Mouse (Mus musculus) ovary, postnatal 36 days (tissue): ENCODE measurements around the gene Yipf1.
A peak's percentile ranks its signal among the peaks of the same experiment; 100 is the strongest.
"Not testable (repeated sequence)": the region's sequence is repeated elsewhere in the genome, so short reads cannot be mapped to it uniquely, and the experiment has no call there.

Experiments
- DNase-seq: peaks from one replicate; pipeline ENCODE4 v3.0.0; 2022; ENCODE audit warnings: low spot score, mixed read lengths

The Yipf1 gene

DNA sequence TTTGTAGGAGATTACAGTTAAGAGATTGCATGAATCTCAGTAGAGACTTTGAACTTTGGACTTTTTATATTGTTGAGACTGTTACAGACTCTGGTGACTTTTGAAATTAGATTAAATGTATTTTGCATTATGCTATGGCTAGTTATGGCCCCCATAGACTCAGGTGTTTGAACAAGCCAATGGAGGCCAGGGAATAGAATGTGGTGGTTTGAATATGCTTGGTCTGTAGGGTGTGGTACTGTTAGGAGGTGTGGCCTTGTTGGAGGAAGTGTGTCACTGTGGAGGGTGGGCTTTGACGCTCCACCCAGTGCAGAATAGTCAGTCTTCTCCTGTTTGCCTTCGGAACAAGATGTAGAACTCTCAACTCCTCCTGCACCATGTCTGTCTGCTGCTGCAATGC is 8.9 kb downstream of the Yipf1 start:
- DNase-seq = no peak

DNA sequence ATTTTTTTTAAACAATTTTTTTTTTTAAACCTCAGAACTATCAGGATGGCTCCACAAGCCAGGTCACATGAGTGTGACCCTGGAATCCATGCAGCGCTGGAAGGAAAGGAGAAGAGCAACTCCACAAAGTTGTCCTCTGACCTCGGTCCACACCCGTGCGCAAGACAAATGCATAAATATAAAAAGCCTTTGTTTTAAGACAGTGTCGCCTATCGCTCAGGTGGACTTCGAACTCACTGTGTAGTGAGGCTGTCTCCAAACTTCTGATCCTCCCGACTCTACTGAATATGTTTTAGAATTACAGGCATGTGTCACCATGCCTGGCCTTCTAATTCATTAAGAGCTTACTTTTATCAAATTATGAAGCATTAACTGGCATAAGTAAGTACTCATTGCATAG is 14.4 kb downstream of the Yipf1 start:
- no peak for DNase-seq

DNA sequence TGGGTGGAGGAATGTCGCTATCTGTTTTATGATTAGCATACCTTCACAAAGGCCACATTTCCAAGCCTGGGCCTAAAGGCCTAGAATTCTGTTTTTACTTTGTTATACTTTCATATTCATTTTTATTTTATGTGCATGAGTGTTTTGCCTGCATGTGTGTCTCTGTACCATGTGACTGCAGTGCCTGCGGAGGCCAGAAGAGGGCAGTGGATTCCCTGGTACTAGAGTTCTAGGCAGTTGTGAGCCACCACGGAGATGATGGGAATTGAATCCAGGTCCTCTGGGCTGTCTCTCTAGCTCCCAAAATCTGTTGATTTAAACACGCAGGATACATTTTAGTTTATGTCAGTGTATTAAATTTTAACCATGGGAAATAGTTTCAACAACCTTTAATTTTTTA is 19.4 kb downstream of the Yipf1 start:
- no peak for DNase-seq

DNA sequence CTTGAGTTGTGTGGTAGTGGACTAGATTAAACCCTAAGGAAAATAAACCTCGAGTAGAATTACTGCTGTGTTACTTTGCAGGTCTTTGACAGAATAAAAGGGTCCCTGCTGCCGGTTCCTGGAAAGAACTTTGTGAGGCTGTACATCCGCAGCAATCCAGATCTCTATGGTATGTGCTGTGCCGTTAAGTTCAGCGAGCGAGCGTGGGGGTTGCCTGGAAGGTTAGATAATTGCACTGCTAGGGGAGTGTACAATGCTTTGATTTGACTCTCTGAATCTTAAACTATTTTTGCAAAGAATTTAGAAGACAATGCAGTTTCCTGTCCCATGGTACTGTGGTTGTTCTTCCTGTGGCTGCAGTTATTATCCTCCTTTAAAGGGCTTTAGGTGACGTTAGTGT is 22.2 kb downstream of the Yipf1 start:
- DNase-seq = no peak

DNA sequence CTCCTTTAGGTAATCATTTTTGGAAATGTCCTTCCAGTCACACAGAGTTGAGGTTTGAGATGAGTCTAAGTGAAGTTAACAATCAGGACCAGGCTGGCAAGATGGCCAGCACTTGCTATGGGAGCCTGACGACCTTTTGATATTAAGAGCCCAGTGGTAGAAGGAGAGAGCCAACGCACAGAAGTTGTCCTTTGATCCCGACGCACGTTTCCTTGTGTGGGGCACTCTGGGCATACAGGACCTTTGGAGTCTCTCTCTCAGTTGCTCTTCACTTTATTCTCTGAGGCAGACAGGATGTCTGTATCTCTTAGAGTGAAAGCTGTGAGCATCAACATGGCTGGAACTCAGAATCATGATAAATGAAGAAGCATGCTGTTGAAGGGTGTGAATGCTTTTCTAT is 23.3 kb downstream of the Yipf1 start:
- DNase-seq = no peak

DNA sequence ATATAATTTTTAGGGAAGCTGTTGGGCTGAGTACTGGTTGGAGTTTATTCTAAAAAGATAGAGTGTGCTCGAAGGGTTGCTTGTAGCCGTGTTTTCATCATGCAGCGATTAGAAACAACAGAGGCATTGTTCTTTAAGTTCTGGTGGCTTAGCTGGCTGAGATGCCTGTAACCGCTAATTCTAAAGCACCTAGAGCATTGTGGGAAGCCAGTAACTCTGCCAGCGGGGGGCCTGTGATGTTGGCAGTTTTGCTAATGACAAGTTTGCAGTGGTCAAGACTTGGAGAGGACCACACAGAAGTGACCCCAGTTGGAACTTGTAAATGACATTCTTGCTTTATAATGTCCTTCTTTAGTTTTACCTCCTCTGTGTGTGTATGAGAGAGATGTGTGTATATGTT is 27.2 kb downstream of the Yipf1 start:
- no peak for DNase-seq

DNA sequence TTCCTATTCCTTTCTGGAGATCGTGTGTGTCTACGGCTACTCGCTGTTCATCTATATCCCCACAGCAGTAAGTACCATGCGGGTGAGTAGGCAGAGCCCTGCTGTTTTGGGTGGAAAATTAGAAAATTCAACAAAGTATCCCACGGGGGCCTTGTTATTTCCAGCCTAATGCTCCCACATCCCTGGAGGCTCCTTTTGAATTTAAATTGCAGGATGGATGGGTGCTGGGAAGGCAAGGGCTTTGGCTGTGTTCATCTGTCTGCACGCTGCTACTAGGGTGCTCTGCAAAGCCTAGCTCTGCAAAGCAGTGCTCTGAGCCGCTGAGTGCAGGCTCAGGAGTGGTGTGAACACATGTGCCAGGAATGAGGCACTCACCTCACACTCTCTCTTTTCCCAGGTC is 30.4 kb downstream of the Yipf1 start:
- DNase-seq = no peak

DNA sequence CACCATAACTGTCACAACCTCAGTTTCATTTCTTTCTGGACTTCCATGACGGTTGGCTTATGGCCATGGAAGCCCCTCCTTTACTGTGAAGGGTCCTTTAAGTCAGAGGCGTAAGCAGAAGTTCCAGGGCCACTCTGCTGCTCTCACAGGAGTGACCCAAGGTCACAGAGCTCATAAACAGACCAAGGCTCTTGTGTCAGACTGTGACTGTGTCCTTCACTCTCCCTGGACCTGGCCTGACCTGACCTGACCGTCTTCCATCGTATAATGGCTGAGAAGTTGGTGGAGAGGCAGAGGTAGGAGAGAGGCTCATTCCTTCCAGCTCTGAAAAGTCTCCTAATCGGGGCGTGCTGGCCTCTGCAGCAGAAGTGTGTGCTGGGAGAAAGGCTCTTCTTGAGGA is 33.1 kb downstream of the Yipf1 start:
- DNase-seq = no peak

DNA sequence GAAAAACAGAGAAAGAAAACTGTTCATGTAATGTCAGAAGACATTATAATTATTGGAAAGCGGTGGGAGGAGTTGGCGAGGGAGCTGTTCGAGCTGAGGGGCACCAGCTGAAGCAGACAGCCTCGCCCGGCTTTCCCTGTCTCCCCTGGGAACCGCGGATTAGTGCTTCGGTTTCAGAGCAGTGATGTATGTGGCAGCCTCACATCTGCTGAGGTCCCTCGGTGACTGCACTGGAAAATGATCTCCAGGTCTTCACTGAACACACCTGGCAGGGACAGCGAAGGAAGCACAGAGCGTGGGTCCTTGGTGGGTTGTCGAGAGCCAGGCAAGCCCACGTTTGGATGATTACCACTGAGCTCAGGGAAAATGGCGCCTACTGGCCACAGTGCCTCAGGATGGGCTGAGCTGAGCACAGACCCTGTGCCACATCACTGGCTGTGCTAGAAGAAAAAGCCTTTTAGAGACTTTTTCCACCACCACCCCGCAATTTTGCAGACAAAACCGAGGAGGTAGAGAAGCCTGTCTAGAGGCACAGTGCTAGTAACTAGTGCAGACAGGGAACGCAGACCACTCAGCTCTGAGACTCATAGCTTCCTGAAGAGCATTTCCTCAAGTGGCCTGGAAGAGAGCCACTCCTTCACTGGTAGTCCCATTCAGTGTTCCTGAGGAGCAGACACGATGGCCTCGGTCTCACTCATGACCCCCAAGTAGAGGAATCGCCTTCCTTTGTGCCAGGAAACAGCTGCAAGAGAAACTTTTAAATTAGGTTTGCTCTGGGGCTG is 34.6 kb downstream of the Yipf1 start:
- DNase-seq = no peak

DNA sequence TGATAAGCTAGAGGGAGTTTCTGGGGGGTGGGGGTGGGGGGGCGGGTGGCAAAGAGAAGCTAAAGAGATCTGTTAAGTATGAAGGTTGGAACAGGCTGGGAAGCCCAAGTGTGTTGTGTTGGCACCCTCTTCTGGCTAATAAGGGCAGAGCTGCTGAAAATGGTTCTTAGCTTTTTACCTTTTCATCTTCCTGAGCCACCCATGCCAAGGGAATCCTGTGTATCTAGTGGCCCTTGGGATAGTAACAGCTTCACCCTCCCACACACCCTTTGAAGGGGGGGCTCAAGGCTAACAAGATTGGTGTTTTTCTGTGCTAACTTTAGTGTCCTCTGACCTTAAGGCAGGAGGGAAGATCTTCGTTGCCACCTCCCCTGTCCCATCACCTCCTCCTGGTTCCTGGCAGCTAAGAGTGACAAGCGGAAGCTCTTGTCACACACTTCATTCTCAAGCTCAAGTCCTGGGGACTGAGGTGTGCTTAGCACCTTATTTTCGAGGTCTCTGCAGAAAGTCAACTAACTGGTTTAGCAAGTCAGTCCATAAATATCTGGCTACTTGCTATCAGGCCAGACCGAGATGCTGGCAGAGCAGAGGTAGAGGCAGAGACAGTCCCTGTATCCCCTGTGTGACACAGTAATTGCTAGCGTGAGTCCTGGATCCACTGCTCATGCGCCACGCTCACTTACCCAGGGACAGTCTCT is 35.3 kb downstream of the Yipf1 start:
- no peak for DNase-seq

DNA sequence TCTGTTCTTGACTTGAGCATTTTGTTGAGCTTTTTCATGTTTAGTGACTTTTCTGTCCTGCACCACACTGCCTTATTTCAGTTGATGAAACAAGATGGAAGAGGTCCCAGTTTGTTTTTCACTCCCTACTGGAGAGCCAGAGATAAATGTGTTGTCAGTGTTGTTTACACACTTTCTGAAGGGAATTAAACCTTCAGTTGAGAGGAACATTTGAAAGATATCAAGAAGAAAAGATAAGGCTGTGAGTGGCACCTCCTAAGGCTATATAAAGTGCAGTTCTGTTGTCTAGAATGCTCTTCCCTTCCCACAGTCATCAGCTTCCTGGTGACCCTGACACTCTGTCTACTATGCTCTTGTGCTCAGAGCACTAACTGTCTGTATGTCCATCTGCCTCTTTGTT is 37.2 kb downstream of the Yipf1 start:
- no peak for DNase-seq

DNA sequence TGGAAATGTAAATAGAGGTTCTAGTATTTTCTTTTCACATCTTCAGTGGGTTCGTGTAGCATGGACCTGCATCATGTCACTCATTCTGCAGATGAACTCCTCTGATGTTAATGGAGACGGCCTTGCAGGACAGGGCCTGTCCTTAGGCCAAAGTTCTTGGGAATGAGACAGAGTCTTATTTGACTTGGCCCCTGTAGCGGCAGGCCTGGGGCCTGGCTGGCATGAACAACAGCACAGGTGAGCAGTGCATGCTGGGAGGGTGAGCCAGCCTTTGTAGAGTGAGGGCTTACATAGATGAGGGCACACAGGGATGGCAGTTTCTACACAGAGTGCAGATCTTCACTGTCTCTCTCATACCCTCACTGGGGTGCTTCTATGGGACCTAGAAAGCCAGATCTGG is 39.4 kb downstream of the Yipf1 start:
- no peak for DNase-seq

DNA sequence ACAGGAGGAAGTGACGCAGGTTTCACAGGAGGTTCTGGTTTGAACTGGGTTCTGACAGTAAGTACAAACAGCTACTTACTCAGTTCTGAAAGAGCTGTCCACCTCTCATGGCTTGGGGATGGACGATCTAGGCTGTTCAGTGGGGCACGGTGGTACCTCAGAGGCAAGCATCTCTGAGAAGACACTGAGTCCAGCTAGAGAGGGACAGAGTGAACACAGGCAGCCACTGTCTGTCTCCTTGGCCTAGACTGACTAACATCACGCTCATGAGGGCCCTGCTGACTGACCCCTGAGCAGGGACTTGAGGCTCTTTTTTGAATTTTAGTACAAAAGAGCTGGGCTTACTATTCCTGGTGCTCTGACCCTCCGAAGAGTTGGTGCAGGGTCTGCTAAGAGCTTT is 40.0 kb downstream of the Yipf1 start:
- DNase-seq = no peak

DNA sequence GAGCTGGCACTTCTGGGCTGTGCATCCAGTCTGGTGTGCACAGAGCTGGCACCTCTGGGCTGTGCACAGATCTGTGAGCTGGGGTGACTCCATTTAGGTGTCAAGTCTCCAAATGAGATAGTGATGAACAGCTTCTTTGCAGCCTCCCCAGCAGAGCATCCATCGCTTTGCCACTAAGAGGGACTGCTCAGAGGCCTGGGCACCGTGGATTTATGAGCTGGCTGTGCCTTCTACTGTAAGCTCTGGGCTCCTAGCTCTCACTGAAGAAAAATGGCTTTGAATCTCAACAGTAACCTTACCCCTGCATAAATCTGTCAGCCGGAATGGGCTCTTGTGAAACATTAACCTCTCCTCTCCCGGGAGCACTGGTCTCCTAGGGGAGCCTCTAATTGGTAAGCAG is 40.4 kb downstream of the Yipf1 start:
- DNase-seq = no peak

DNA sequence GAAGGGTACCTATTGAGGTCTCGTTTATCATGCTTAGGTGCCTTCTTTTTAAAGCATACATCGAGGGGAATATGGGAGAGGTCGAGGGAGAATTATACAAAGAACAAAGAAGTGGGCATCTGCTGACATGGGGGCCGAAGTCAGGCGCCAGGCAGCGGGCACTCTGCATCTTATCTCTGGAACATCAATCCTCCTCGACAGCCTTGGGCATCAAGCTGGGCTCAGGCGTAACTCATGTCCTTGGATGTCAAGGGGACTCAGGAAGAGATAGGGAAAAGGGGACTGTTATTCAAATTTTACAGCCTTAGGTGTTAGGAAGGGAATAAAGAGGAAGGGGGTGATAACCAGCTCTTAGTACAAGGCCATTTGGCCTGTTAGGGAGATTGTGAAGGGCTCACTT is 43.0 kb downstream of the Yipf1 start:
- not testable (repeated sequence) for DNase-seq

DNA sequence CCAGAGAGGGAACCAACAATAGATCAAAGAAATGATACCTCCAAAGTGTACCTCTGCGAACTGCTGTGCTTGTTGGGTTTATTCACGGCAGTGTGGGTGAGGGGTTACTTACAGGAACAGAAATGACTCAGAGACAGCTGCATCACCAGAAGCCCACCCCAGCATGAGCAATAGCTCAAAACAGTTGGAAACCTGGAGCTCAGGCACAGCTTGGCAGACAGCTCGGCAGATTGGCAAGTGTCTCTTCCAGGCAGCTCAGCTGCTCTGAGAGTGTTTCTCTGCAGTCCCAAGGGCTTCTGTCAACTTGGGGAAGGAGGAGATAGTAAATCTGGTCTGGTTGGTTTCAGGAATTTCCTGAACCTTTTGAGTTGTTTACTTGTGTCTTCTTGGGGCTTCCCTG is 44.3 kb downstream of the Yipf1 start:
- DNase-seq = no peak

DNA sequence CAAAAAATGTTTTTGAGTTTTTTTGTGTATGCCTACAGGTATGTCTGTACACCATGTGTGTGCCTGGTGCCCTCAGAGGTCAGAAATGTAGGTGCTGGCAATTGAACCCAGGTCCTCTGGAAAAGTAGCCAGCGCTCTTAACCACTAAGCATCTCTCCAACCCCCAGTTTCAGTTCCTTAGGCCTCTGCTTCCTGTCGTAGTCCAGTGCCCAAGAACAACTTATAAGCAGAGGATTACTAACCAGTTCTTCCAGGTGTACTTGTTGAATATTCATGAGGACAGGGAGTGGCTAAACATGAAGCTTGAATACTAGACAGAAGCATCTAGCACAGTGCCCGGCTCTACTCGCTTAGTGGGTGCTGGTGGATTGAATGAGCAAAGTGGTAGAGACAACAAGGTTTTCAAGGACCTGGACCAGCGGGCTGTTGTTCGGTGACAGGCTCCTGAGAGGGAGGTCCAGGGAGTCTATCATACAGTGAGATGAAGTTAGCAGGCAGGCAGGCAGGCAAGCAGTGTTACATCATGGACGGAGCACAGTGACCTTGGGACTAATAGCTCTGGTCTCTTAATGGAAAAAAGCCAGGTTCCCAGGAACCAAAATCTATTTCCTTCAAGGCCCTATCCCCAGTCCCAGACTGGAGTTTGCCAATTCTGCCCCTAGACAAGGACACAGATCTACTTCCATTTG is 46.4 kb downstream of the Yipf1 start:
- peak; percentile 33 for DNase-seq

DNA sequence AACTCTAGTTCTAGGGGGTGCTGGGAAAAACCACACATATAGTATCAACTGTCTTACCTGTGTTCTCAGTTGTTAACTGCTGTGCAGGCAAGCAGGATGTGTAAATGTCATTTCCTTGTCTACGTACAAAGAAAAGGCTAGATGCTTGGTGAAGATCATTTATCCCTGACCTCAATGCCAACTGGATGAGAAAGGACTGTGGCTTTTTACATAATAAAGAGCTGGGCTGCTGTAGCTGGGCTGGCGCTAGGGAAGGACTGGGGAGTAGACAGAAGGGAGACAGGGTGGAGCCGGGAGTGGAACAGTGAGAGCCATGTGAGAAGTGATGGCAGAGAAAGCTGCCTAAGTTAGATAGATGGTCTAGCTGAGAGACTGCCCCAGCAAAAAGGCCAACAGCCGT is 48.6 kb downstream of the Yipf1 start:
- DNase-seq = no peak

DNA sequence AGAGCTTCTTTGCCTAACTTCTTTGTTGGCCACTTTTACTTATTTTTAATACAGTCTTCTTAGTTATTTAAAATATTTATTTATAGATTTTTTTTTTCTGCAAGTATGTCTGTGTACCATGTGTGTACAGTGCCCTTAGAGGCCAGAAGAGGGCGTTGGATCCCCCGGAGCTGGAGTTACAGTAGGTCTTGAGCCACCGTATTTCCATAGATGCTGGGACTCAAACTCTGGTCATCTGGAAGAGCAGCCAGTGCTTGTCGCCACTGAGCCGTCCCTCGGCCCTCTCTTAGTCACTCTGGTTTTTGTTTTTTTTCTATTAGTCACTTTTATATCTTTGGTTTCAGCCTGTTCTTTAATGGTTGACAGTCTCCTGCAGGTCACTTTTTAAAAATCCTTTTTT is 49.4 kb downstream of the Yipf1 start:
- DNase-seq = no peak

DNA sequence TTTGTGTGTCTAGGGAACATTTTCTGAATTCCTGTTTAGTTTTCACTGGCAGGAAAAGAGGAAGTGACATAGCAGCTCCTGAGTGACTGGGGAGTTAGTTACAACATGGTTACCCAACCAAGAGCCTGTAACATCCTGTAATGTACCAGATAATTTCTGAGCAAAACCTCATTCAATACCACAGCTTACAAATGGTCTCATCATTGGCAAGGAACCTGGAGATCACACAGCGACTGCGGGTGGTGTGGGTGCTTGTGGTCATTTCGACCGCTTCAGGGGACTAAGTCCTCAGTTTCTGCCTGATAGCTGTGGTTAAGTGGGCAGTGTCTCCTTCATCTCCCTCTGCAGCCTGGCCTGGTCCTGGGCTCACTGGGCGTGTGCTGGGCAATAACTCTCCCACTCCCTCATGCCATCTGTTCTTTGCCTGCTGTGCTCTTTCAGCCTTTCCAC is 50.1 kb downstream of the Yipf1 start:
- no peak for DNase-seq

DNA sequence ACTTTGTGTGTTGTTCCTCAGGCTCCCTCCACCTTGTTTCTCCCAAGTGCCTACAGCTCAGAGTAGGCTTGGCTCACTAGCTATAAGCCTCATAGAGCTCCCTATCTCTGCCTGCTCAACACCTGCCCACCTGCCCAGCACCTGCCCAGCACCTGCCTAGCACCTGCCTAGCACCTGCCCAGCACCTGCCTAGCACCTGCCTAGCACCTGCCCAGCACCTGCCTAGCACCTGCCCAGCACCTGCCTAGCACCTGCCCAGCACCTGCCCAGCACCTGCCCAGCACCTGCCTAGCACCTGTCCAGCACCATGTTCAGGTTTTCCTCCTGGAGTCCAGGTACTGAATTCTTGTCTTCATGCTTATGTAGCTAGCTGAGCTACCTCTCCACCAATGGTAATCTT is 52.2 kb downstream of the Yipf1 start:
- not testable (repeated sequence) for DNase-seq

DNA sequence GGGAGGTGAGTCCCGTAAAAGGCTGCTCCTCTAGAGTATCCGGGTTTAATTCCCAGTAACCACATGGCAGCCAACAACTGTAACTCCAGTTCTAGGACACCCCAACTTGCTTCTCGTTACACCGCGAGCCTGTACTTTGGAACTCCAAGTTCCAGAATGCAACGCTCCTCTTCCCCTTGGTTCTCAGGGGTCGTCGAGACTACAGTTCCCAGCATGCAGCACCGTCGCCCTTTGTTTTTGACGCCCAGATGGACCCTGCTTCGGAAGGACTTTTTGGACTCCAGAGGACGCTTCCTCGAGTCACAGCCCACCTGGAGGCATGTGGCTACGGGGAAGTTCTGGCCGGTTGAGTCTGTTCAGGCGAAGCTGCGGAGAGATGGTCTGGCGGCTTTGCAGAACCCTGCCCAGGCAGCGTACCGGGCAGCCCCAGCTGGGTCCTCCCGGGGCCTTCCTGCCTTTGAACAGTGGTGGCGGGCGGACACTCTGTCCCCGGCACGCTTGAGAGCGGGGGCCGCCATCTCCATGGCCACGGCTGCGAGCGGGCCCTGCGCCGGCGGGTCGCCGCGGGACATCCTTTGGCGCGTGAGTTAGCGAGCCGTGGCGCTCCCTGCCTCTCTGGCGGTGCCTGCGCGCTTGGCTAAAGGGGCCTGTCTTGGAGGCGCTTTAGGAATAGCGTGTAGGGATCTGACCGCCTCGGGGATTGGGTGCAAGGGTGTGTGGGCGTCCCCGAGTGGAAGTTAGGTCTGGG is 53.6 kb downstream of the Yipf1 start, which contains the start of gene Ndc1:
Ndc1 (plus strand) TSS at position 218 of the 748 bp plus-strand sequence.
- peak; percentile 85 for DNase-seq
